Mouse (Mus musculus) liver, embryonic 14.5 days (tissue): ENCODE results near the gene Jdp2.

Experiments
- CTCF ChIP-seq: IDR thresholded peaks from 2 replicates; pipeline ENCODE4 v1.5.1; 2016; ENCODE audit warnings: antibody characterized with exemption, low read depth, control low read depth
- EP300 ChIP-seq: IDR thresholded peaks from 2 replicates; pipeline ENCODE4 v1.6.1; 2016; ENCODE audit warnings: antibody characterized with exemption, low read depth

GRCm38 (mm10) chr12:85602153-85602552 lies 3.3 kb downstream of the Jdp2 start:
- TF ChIP-seq CTCF: no peak
- TF ChIP-seq EP300: no peak
